Mouse (Mus musculus) heart, postnatal 10 days (tissue): ENCODE data around the gene Sh3rf3. TPM values are rescaled to one million over a fixed set of nuclear protein-coding genes. Genes with fewer than 3 reads are reported as not detected.
A peak's percentile ranks its signal among the peaks of the same experiment; 100 is the strongest.

Experiments
- DNase-seq, 2 experiments: peaks; one replicate each; pipeline ENCODE4 v3.0.0; 2021
- intact Hi-C: fragments of 180-260 bp; cut with DNase I; formaldehyde crosslinking; loops from one replicate; pipeline ENCODE4 v1.15.1; 2025
- microRNA-seq, 2 experiments: library from miRNA; unstranded; fragments of <30 nt; microRNA quantifications; one replicate each; pipeline ENCODE4 v1.2.0; 2022
- total RNA-seq, 2 experiments: library from RNA; stranded (reverse); gene quantifications; 2 replicates each; pipeline ENCODE4 v1.2.3; 2021

Sh3rf3 gene
- total RNA-seq, 2 experiments from 2014 or later = 1.3 to 1.7 TPM

DNA sequence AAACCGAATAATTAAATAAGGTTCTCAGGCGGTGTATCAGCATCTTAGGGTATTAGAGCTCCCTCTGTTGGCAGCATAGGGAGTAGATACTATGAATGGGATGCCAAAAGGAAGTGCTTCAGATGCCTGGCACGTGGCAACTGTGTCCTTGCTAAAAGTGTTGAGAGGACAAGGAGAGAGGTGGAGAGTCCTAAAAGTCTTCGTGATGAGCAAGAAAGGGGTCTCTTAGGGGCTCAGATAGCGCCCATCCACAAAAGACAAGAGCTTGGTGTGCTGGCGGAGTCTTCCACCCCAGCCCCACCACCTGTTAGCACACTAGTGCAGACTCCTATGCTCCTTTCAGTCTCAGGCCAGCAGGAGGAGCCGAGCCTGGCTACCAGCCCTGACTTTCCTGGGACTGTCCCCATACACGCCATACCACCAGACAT lies 336.8 kb downstream of the Sh3rf3 start:
- intact Hi-C loops = loop anchor here (1.0 to 2.0 kb wide), 2 partner anchors 41 to 337 kb away; partner anchors contain the start of gene Sh3rf3
- DNase-seq = peak; percentile 63 to 74

- intact Hi-C loops = loop anchor here (1.0 to 2.0 kb wide), 2 partner anchors 42 to 338 kb away; partner anchors contain the start of gene Sh3rf3
Measured at GRCm38 (mm10) chr10:59150938-59151657, 337.9 kb downstream of the Sh3rf3 start.

DNA sequence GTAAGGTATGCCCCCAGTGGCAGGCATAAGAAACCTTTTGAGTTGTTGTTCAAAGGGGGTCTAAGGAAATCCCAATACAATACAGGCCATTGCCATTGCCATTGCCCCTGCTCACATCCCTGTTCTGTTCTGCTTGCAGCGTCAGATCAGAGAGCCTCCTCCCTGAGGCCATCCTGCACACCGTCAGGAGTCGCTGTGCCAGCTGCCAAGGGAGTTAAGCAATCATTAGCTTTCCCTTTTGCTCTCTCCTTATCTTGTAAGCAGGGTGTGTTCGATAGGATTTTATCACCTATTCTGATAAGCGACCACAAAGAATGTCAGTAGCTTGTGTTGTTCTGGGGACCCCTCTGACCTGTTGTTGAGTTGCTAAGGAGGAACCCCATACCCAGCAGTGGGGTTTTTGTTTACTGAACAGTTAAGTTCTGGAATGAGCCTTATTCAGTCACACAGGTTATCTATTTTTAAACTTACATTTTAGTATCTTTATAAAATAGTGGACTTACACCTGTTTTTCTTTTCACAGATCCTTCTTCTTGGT lies 339.5 kb downstream of the Sh3rf3 start:
- intact Hi-C loops = no loop called here
- no peak for DNase-seq

More at GRCm38 (mm10) chr10:59150938-59151657, 337.9 kb downstream of the Sh3rf3 start:
- DNase-seq = no peak

DNA sequence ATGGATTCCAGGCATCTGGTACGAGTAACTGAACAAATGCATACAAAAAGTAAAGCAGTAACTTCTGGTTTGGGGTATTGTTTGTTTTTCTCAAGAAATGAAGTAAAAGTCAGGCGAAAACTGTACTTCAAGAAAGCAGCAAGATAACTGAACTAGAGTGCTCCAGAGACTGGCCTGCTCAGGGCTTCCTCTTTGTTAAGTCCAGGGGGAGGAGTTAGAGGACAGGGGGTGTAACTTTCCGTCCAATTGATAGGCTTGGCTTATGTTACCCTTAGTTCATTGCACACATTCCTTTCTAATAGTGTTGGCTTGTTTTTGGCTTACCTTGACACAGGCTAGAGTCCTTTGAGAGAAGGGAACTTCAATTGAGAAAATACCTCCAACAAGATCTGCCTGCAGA lies 345.5 kb downstream of the Sh3rf3 start:
- DNase-seq = no peak
- intact Hi-C loops = no loop called here

- intact Hi-C loops = no loop called here
- no peak for DNase-seq
Measured at GRCm38 (mm10) chr10:59162185-59162897, 349.2 kb downstream of the Sh3rf3 start.

- intact Hi-C loops = loop anchor here (1.0 to 5.0 kb wide), 3 partner anchors 126 to 701 kb away; no protein-coding TSS in a partner anchor
- peak; percentile 50 to 73 for DNase-seq
Measured at GRCm38 (mm10) chr10:59166104-59166944, 353.2 kb downstream of the Sh3rf3 start.

GRCm38 (mm10) chr10:59171042-59171441 lies 357.9 kb downstream of the Sh3rf3 start:
- DNase-seq = no peak
- intact Hi-C loops = no loop called here

- intact Hi-C loops = no loop called here
- no peak for DNase-seq
Measured at GRCm38 (mm10) chr10:59172539-59172938, 359.4 kb downstream of the Sh3rf3 start.

DNA sequence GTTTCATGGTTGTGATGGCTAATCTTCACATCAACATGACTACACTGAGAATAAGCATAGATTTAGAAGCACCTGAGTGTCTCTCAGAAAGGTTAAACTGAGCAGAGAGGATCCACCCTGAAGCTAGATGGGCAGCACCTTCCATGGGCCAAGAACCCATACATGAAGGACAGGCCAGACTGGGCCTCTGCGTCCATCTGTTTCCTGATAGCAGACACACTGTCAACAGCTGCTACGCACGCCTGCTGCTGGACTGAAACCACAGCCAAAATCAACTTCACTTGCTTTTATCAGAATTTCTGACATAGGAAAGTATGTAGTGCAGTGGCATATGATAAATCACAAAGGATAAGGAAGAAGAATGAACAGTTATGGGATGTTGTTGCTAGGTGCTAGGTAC lies 366.5 kb downstream of the Sh3rf3 start:
- intact Hi-C loops = loop anchor here (5.0 kb wide), 1 partner anchor 43 kb away; the partner anchor contains the start of genes Sept10 and Sowahc

DNA sequence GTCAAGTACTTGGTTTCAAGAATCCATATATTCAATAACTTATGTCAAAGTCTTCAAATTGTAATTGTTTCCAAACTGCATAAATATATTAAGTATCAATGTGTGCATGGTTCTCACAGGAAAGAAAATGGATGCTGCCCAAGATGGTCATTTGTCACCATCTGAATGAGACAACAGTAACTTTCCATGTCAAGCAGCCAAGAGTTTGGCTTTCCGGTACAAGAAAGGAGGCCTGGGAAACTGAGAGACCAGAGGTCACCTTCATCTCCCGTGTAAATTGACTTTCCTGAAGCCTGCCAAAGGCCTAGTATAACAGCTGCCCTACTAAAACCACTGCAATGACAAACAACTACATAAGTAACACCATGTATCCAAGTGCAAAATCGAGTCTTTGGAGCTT lies 369.1 kb downstream of the Sh3rf3 start:
- no peak for DNase-seq
- intact Hi-C loops = no loop called here

More for the DNA sequence above, 366.5 kb downstream of the Sh3rf3 start:
- DNase-seq = no peak

Small RNA genes lying within 50 kb of the gene (microRNA-seq; reads per million reads assigned to microRNA genes)
- 0 reads per million in 2 experiments for gene Gm27672

Other genes starting within 250 kb of the Sh3rf3 start
- under 1 TPM; 0.64 to 0.65 TPM for gene Edar, start 137.7 kb upstream of the Sh3rf3 start, total RNA-seq
- not detected for gene Gm17542, start 95.1 kb upstream of the Sh3rf3 start, total RNA-seq